In the genomic region with DNA sequence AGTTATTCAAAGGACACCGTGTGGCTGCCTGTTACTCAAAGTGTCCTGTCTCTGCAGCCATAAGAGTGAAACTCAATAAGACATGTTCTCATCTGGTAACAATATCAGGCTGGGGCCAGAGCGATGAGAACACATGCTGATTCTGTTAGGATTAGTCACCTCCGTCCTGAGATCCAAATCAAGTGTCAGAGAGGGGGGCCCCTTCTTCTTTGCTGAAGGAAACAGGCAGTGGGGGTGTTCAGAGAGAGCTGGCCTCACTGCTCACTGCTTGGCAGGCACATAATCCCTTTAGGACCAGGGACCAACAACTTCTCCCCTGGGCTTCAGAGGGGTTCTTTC, we compare ENCODE assay signal across 13 mouse cellular contexts. TPM values are rescaled to one million over a fixed set of nuclear protein-coding genes. Genes with fewer than 3 reads are reported as not detected.
DNase-seq lines count a peak whose midpoint lies in the region; ATAC-seq lines count a peak whose summit lies in the region.
"Had no signal": no experiment of that assay in that cellular context is flagged by ENCODE, and none has a peak within 500 bp of the region (broad histone marks: within the 10 kb centered on the region; RNA-seq: fewer than 3 reads in every experiment).

No protein-coding gene starts in this region.

- no peak for ATAC-seq in heart, embryonic 11.5 days (replicated peaks; ENCODE audit: insufficient number of reproducible peaks, low FRiP score, low TSS enrichment)
- peak; percentile 55; the same call in 1 of the 2 replicates for ATAC-seq in midbrain, embryonic 12.5 days (ENCODE audit: low FRiP score, low read depth)
- ATAC-seq in midbrain, embryonic 16.5 days = no peak
- peak; percentile 57 for ATAC-seq in limb, embryonic 13.5 days (ENCODE audit: low FRiP score, low read depth)
- ATAC-seq: CD4-positive, CD25-positive, alpha-beta regulatory T cell, adult 4 months had no signal

- H3K4me2 ChIP-seq in heart, embryonic 11.5 days = no peak overlapping the region
- H3K4me2 ChIP-seq in midbrain, embryonic 12.5 days (replicated peaks) = no peak overlapping the region
- H3K4me2 ChIP-seq in midbrain, embryonic 16.5 days (ENCODE audit: low read length) = no peak overlapping the region
- H3K4me2 ChIP-seq in limb, embryonic 13.5 days (replicated peaks) = no peak overlapping the region

- H3K9ac ChIP-seq in heart, embryonic 11.5 days (ENCODE audit: low read depth, low read length) = no peak overlapping the region
- no peak overlapping the region for H3K9ac ChIP-seq in midbrain, embryonic 12.5 days (replicated peaks)
- no peak overlapping the region for H3K9ac ChIP-seq in midbrain, embryonic 16.5 days (ENCODE audit: low read depth, low read length)
- H3K9ac ChIP-seq in limb, embryonic 13.5 days = 0 out of 2 replicates have a peak overlapping the region, but pooled peaks have one; percentile 19

- no peaks in the 10 kb centered on the region for H3K9me3 ChIP-seq in heart, embryonic 11.5 days (replicated peaks; ENCODE audit: control insufficient read depth, low read length)
- no peaks in the 10 kb centered on the region for H3K9me3 ChIP-seq in midbrain, embryonic 12.5 days
- H3K9me3 ChIP-seq in midbrain, embryonic 16.5 days (replicated peaks; ENCODE audit: control insufficient read depth, low read length, poor library complexity, severe bottlenecking) = no peaks in the 10 kb centered on the region
- H3K9me3 ChIP-seq in limb, embryonic 13.5 days = no peaks in the 10 kb centered on the region

- no peak overlapping the region for H3K27ac ChIP-seq in heart, embryonic 11.5 days (ENCODE audit: low read depth, low read length)
- peak overlapping the region; percentile 12 for H3K27ac ChIP-seq in midbrain, embryonic 12.5 days (replicated peaks)
- H3K27ac ChIP-seq in midbrain, embryonic 16.5 days (ENCODE audit: low read length) = no peak overlapping the region
- H3K27ac ChIP-seq in limb, embryonic 13.5 days = peak overlapping the region; percentile 4; the same call in 1 of the 2 replicates

- no peak overlapping the region for H3K4me3 ChIP-seq in heart, embryonic 11.5 days (ENCODE audit: low read depth, low read length)
- no peak overlapping the region for H3K4me3 ChIP-seq in midbrain, embryonic 12.5 days
- H3K4me3 ChIP-seq in midbrain, embryonic 16.5 days (ENCODE audit: low read depth, low read length) = no peak overlapping the region
- no peak overlapping the region for H3K4me3 ChIP-seq in limb, embryonic 13.5 days

- DNase-seq in heart, adult 18-20 months = peak; percentile 35 to 54
- DNase-seq in right cerebral cortex, postnatal 14 days = no peak
- DNase-seq in spleen, adult 18-20 months = no peak
- DNase-seq in adrenal gland, adult 18-20 months (ENCODE audit: low spot score in 2 of 2) = no peak
- DNase-seq: lung, adult 2 months; right cerebral cortex, postnatal 25 days; thymus, adult 18-20 months had no signal

- H3K4me1 ChIP-seq in heart, embryonic 11.5 days (ENCODE audit: control insufficient read depth, insufficient read depth, low read length) = peaks cover 6% of the 10 kb centered on the region
- H3K4me1 ChIP-seq in midbrain, embryonic 12.5 days = peaks cover 15% of the 10 kb centered on the region
- no peaks in the 10 kb centered on the region for H3K4me1 ChIP-seq in midbrain, embryonic 16.5 days (ENCODE audit: control insufficient read depth, insufficient read depth, low read length)
- peaks cover 21% of the 10 kb centered on the region for H3K4me1 ChIP-seq in limb, embryonic 13.5 days

- no peaks in the 10 kb centered on the region for H3K27me3 ChIP-seq in heart, embryonic 11.5 days (ENCODE audit: control insufficient read depth, insufficient read depth, low read length)
- no peaks in the 10 kb centered on the region for H3K27me3 ChIP-seq in midbrain, embryonic 12.5 days
- no peaks in the 10 kb centered on the region for H3K27me3 ChIP-seq in midbrain, embryonic 16.5 days (ENCODE audit: control insufficient read depth, insufficient read depth, low read depth, low read length)
- H3K27me3 ChIP-seq in limb, embryonic 13.5 days = no peaks in the 10 kb centered on the region

- 52% methylated on average over 3 of the region's 3 CpGs for WGBS in heart, embryonic 11.5 days (ENCODE audit: insufficient replicate concordance)
- WGBS in midbrain, embryonic 12.5 days = 18% methylated on average over 3 of the region's 3 CpGs
- WGBS in midbrain, embryonic 16.5 days = 13% methylated on average over 3 of the region's 3 CpGs
- WGBS in limb, embryonic 13.5 days = 23% methylated on average over 3 of the region's 3 CpGs

- H3K36me3 ChIP-seq in heart, embryonic 11.5 days (ENCODE audit: control insufficient read depth, insufficient read depth, low read length) = no peaks in the 10 kb centered on the region; the same call in 1 of the 2 replicates
- H3K36me3 ChIP-seq in midbrain, embryonic 12.5 days = 0 out of 2 replicates have a peak, but pooled peaks cover 3% of the 10 kb centered on the region
- H3K36me3 ChIP-seq in midbrain, embryonic 16.5 days (ENCODE audit: control insufficient read depth, insufficient read depth, low read length) = no peaks in the 10 kb centered on the region
- H3K36me3 ChIP-seq in limb, embryonic 13.5 days = peaks cover 29% of the 10 kb centered on the region; the same call in 1 of the 2 replicates

RNA-seq across cellular contexts. Expression of gene Tppp3, which starts 12.7 kb away (rescaled TPM):
- 10 to 100 TPM; 38.0 to 41.4 TPM for total RNA-seq in heart, adult 18-20 months (2021)
- 21.0 and 21.1 TPM in 2 replicates for polyA plus RNA-seq in heart, embryonic 11.5 days (2014; fragmentation: Nextera tagmentation; extraction: Ambion mirVana)
- polyA plus RNA-seq in midbrain, embryonic 12.5 days (2016; fragmentation: Nextera tagmentation; extraction: Ambion mirVana) = 86.8 and 94.2 TPM in 2 replicates
- polyA plus RNA-seq in midbrain, embryonic 16.5 days (2015; fragmentation: Nextera tagmentation; extraction: Ambion mirVana) = 153 and 159 TPM in 2 replicates
- 65.4 and 71.1 TPM in 2 replicates for polyA plus RNA-seq in limb, embryonic 13.5 days (2015; fragmentation: Nextera tagmentation; extraction: Ambion mirVana)
- 10 to 100 TPM; 24.0 to 43.0 TPM for total RNA-seq in adrenal gland, adult 18-20 months (2021)

RNA-seq across cellular contexts. Expression of gene Zdhhc1, which starts 12.7 kb away (rescaled TPM):
- total RNA-seq in heart, adult 18-20 months (2021) = 10 to 100 TPM; 12.5 to 14.2 TPM
- polyA plus RNA-seq in heart, embryonic 11.5 days (2014; fragmentation: Nextera tagmentation; extraction: Ambion mirVana) = 15.0 and 17.1 TPM in 2 replicates
- polyA plus RNA-seq in midbrain, embryonic 12.5 days (2016; fragmentation: Nextera tagmentation; extraction: Ambion mirVana) = 29.9 and 30.9 TPM in 2 replicates
- polyA plus RNA-seq in midbrain, embryonic 16.5 days (2015; fragmentation: Nextera tagmentation; extraction: Ambion mirVana) = 33.6 and 38.4 TPM in 2 replicates
- polyA plus RNA-seq in limb, embryonic 13.5 days (2015; fragmentation: Nextera tagmentation; extraction: Ambion mirVana) = 42.5 and 45.3 TPM in 2 replicates
- total RNA-seq in adrenal gland, adult 18-20 months (2021) = 10 to 100 TPM; 18.1 to 18.3 TPM

RNA-seq across cellular contexts. Expression of gene Hsd11b2, which starts 34.6 kb away (rescaled TPM):
- under 1 TPM; 0.21 to 0.22 TPM for total RNA-seq in heart, adult 18-20 months (2021)
- 6.4 and 8.2 TPM in 2 replicates for polyA plus RNA-seq in heart, embryonic 11.5 days (2014; fragmentation: Nextera tagmentation; extraction: Ambion mirVana)
- 20.1 and 23.5 TPM in 2 replicates for polyA plus RNA-seq in midbrain, embryonic 12.5 days (2016; fragmentation: Nextera tagmentation; extraction: Ambion mirVana)
- polyA plus RNA-seq in midbrain, embryonic 16.5 days (2015; fragmentation: Nextera tagmentation; extraction: Ambion mirVana) = 2.7 and 3.6 TPM in 2 replicates
- 5.9 and 7.6 TPM in 2 replicates for polyA plus RNA-seq in limb, embryonic 13.5 days (2015; fragmentation: Nextera tagmentation; extraction: Ambion mirVana)
- total RNA-seq in adrenal gland, adult 18-20 months (2021) = under 1 TPM; 0.16 to 0.53 TPM
- total RNA-seq: left cerebral cortex, adult 18-20 months had no signal
- polyA plus RNA-seq: CD4-positive, CD25-positive, alpha-beta regulatory T cell, adult 4 months had no signal

Comparison
In these comparisons a context has a peak if more than half of its experiments do, and no peak if none do; other contexts are left out.
1. ATAC-seq: peak in midbrain, embryonic 12.5 days (single experiment) and limb, embryonic 13.5 days (single experiment); none in heart, embryonic 11.5 days (single experiment) and midbrain, embryonic 16.5 days (single experiment).
2. H3K27ac ChIP-seq: peak in midbrain, embryonic 12.5 days (single experiment) and limb, embryonic 13.5 days (single experiment); none in heart, embryonic 11.5 days (single experiment) and midbrain, embryonic 16.5 days (single experiment).
3. DNase-seq: peak in heart, adult 18-20 months (2 of 2); none in right cerebral cortex, postnatal 14 days (single experiment), spleen, adult 18-20 months (0 of 2) and adrenal gland, adult 18-20 months (0 of 2).